Mouse (Mus musculus): ENCODE measurements at regions not wholly inside any gene's neighbourhood (a gene's known extent, or its start where the extent isn't known, plus 50 kb on each side); places are given as distances from the start of the nearest gene placed in this dataset.

- no peak for TF ChIP-seq POLR2A (IDR thresholded peaks at IDR 0.05; ENCODE audit: insufficient read depth, low read length)
- TF ChIP-seq CTCF (IDR thresholded peaks at IDR 0.05; ENCODE audit: low read depth, low read length), result no peak
- no peak for TF ChIP-seq EP300 (IDR thresholded peaks at IDR 0.05; ENCODE audit: insufficient read depth, low read depth, low read length)
Observed at GRCm38 (mm10) chr4:131132201-131132600, 188.0 kb downstream of the Matn1 start.

Data from ES-Bruce4 (cell line).